Mouse (Mus musculus) frontal cortex, postnatal 25 days (tissue): Measurements from ENCODE around the gene Olfr1370.
"Not testable (repeated sequence)": the region's sequence is repeated elsewhere in the genome, so short reads cannot be mapped to it uniquely, and the experiment has no call there.

Source experiments
- DNase-seq, 2 experiments: peaks; one replicate each; pipeline ENCODE4 v3.0.0; 2022; ENCODE audit warnings: low spot score in 2 of 2

The Olfr1370 gene

GRCm38 (mm10) chr13:21074847-21075246, at the start of gene Olfr1370:
Gene Olfr1370, minus strand, starts transcription at chr13:21074947.
- no peak for DNase-seq

GRCm38 (mm10) chr13:21114121-21114520, 39.4 kb upstream of the Olfr1370 start:
- DNase-seq = no peak

GRCm38 (mm10) chr13:21111183-21111582, 36.4 kb upstream of the Olfr1370 start, which contains the start of gene Olfr1369-ps1:
Gene Olfr1369-ps1, plus strand, starts transcription at chr13:21111483.
- not testable (repeated sequence) for DNase-seq

- DNase-seq = no peak
These were observed 35.7 kb upstream of the Olfr1370 start for GRCm38 (mm10) chr13:21110441-21110840.

GRCm38 (mm10) chr13:21109759-21110158, 35.0 kb upstream of the Olfr1370 start:
- no peak for DNase-seq

GRCm38 (mm10) chr13:21082686-21083085, 7.9 kb upstream of the Olfr1370 start:
- no peak for DNase-seq

- DNase-seq = no peak
These were observed 8.7 kb downstream of the Olfr1370 start for GRCm38 (mm10) chr13:21066021-21066420.

- DNase-seq = no peak
These were observed 24.6 kb downstream of the Olfr1370 start for GRCm38 (mm10) chr13:21050118-21050517.

GRCm38 (mm10) chr13:21040589-21041199, 34.1 kb downstream of the Olfr1370 start:
- no peak for DNase-seq

GRCm38 (mm10) chr13:21035981-21036380, 38.8 kb downstream of the Olfr1370 start:
- no peak for DNase-seq

- DNase-seq = no peak
These were observed 39.7 kb downstream of the Olfr1370 start for GRCm38 (mm10) chr13:21035011-21035410.

- peak in 1 of 2 experiments; percentile 9 for DNase-seq
These were observed 41.6 kb downstream of the Olfr1370 start for GRCm38 (mm10) chr13:21033176-21033575.

GRCm38 (mm10) chr13:21024831-21025230, 49.9 kb downstream of the Olfr1370 start:
- no peak for DNase-seq
